ENCODE assay signal across 30 mouse cellular contexts in genomic region chr15:52433639-52434038, GRCm38 (mm10).
DNase-seq lines count a peak whose midpoint lies in the region; ATAC-seq lines count a peak whose summit lies in the region.
"Had no signal": no experiment of that assay in that cellular context is flagged by ENCODE, and none has a peak within 500 bp of the region (broad histone marks: within the 10 kb centered on the region; RNA-seq: fewer than 3 reads in every experiment).

No protein-coding gene starts in this region.

- H3K9me3 ChIP-seq in forebrain, embryonic 13.5 days (replicated peaks) = no peaks in the 10 kb centered on the region
- no peaks in the 10 kb centered on the region for H3K9me3 ChIP-seq in forebrain, embryonic 12.5 days
- H3K9me3 ChIP-seq in hindbrain, embryonic 16.5 days (ENCODE audit: control insufficient read depth, low read length) = no peaks in the 10 kb centered on the region
- no peaks in the 10 kb centered on the region for H3K9me3 ChIP-seq in hindbrain, embryonic 10.5 days
- no peaks in the 10 kb centered on the region for H3K9me3 ChIP-seq in midbrain, embryonic 13.5 days
- H3K9me3 ChIP-seq: embryonic facial prominence, embryonic 12.5 days; heart, embryonic 10.5 days; heart, embryonic 15.5 days; limb, embryonic 10.5 days; limb, embryonic 15.5 days; liver, embryonic 13.5 days; megakaryocyte, embryonic 14.5 days had no signal

- no peak overlapping the region for H3K9ac ChIP-seq in forebrain, embryonic 13.5 days
- no peak overlapping the region for H3K9ac ChIP-seq in forebrain, embryonic 12.5 days
- H3K9ac ChIP-seq in hindbrain, embryonic 16.5 days (ENCODE audit: low read depth, low read length) = no peak overlapping the region
- no peak overlapping the region for H3K9ac ChIP-seq in midbrain, embryonic 13.5 days (replicated peaks)
- H3K9ac ChIP-seq: embryonic facial prominence, embryonic 12.5 days; heart, embryonic 15.5 days; hindbrain, embryonic 14.5 days; limb, embryonic 15.5 days; liver, embryonic 13.5 days had no signal

- H3K36me3 ChIP-seq in forebrain, embryonic 13.5 days (ENCODE audit: poor library complexity, severe bottlenecking) = no peaks in the 10 kb centered on the region
- no peaks in the 10 kb centered on the region for H3K36me3 ChIP-seq in forebrain, embryonic 12.5 days (replicated peaks)
- H3K36me3 ChIP-seq in hindbrain, embryonic 16.5 days (ENCODE audit: control insufficient read depth, insufficient read depth, low read length) = no peaks in the 10 kb centered on the region
- H3K36me3 ChIP-seq in hindbrain, embryonic 10.5 days = no peaks in the 10 kb centered on the region
- H3K36me3 ChIP-seq in midbrain, embryonic 13.5 days = no peaks in the 10 kb centered on the region
- H3K36me3 ChIP-seq: embryonic facial prominence, embryonic 12.5 days; heart, embryonic 10.5 days; heart, embryonic 15.5 days; limb, embryonic 10.5 days; limb, embryonic 15.5 days; liver, embryonic 13.5 days had no signal

- no peak overlapping the region for H3K4me2 ChIP-seq in forebrain, embryonic 13.5 days
- H3K4me2 ChIP-seq in forebrain, embryonic 12.5 days = no peak overlapping the region
- no peak overlapping the region for H3K4me2 ChIP-seq in hindbrain, embryonic 16.5 days (ENCODE audit: low read length)
- no peak overlapping the region for H3K4me2 ChIP-seq in midbrain, embryonic 13.5 days (replicated peaks)
- H3K4me2 ChIP-seq: embryonic facial prominence, embryonic 12.5 days; heart, embryonic 15.5 days; hindbrain, embryonic 14.5 days; limb, embryonic 15.5 days; liver, embryonic 13.5 days had no signal

- no peak overlapping the region for H3K4me3 ChIP-seq in forebrain, embryonic 13.5 days
- no peak overlapping the region for H3K4me3 ChIP-seq in forebrain, embryonic 12.5 days (replicated peaks)
- H3K4me3 ChIP-seq in hindbrain, embryonic 16.5 days (ENCODE audit: low read length) = no peak overlapping the region
- no peak overlapping the region for H3K4me3 ChIP-seq in hindbrain, embryonic 10.5 days
- no peak overlapping the region for H3K4me3 ChIP-seq in midbrain, embryonic 13.5 days (replicated peaks)
- H3K4me3 ChIP-seq: embryonic facial prominence, embryonic 12.5 days; heart, embryonic 10.5 days; heart, embryonic 15.5 days; limb, embryonic 10.5 days; limb, embryonic 15.5 days; liver, embryonic 13.5 days; megakaryocyte, embryonic 14.5 days had no signal

- no peaks in the 10 kb centered on the region for H3K27me3 ChIP-seq in forebrain, embryonic 13.5 days
- H3K27me3 ChIP-seq in forebrain, embryonic 12.5 days = no peaks in the 10 kb centered on the region
- H3K27me3 ChIP-seq in hindbrain, embryonic 16.5 days (replicated peaks; ENCODE audit: control insufficient read depth, insufficient read depth, low read length) = no peaks in the 10 kb centered on the region
- H3K27me3 ChIP-seq in hindbrain, embryonic 10.5 days (ENCODE audit: insufficient read depth, poor library complexity, severe bottlenecking) = no peaks in the 10 kb centered on the region
- H3K27me3 ChIP-seq in midbrain, embryonic 13.5 days = no peaks in the 10 kb centered on the region
- H3K27me3 ChIP-seq: CH12.LX; embryonic facial prominence, embryonic 12.5 days; heart, embryonic 15.5 days; limb, embryonic 15.5 days; liver, embryonic 13.5 days; megakaryocyte, embryonic 14.5 days had no signal

- WGBS in forebrain, embryonic 13.5 days = 58% methylated on average over 2 of the region's 2 CpGs
- 58% methylated on average over 2 of the region's 2 CpGs for WGBS in forebrain, embryonic 12.5 days
- WGBS in hindbrain, embryonic 16.5 days = 41% methylated on average over 2 of the region's 2 CpGs
- WGBS in hindbrain, embryonic 10.5 days = 83% methylated on average over 2 of the region's 2 CpGs
- 40% methylated on average over 2 of the region's 2 CpGs for WGBS in midbrain, embryonic 13.5 days

- ATAC-seq in forebrain, embryonic 13.5 days = 0 out of 2 replicates have a peak, but pooled peaks have one; percentile 48
- ATAC-seq in forebrain, embryonic 12.5 days (ENCODE audit: low FRiP score) = no peak
- peak; percentile 34; the same call in 1 of the 2 replicates for ATAC-seq in hindbrain, embryonic 16.5 days
- ATAC-seq in midbrain, embryonic 13.5 days = no peak
- ATAC-seq: activated CD4-positive, CD25-positive, alpha-beta regulatory T cell, adult 4 months; intestine, embryonic 16.5 days; lung, postnatal 0 days had no signal

- H3K27ac ChIP-seq in forebrain, embryonic 13.5 days = no peak overlapping the region
- no peak overlapping the region for H3K27ac ChIP-seq in forebrain, embryonic 12.5 days
- H3K27ac ChIP-seq in hindbrain, embryonic 16.5 days (ENCODE audit: low read depth, low read length) = no peak overlapping the region
- no peak overlapping the region for H3K27ac ChIP-seq in hindbrain, embryonic 10.5 days
- peak overlapping the region; percentile 10; the same call in 1 of the 2 replicates for H3K27ac ChIP-seq in midbrain, embryonic 13.5 days
- H3K27ac ChIP-seq: embryonic facial prominence, embryonic 12.5 days; heart, embryonic 10.5 days; heart, embryonic 15.5 days; hindbrain, embryonic 14.5 days; limb, embryonic 10.5 days; limb, embryonic 15.5 days; liver, embryonic 13.5 days had no signal

- H3K4me1 ChIP-seq in forebrain, embryonic 13.5 days = no peaks in the 10 kb centered on the region
- H3K4me1 ChIP-seq in forebrain, embryonic 12.5 days = peaks cover 4% of the 10 kb centered on the region
- H3K4me1 ChIP-seq in hindbrain, embryonic 16.5 days (ENCODE audit: control insufficient read depth, insufficient read depth, low read depth, low read length) = no peaks in the 10 kb centered on the region
- no peaks in the 10 kb centered on the region for H3K4me1 ChIP-seq in hindbrain, embryonic 10.5 days (replicated peaks)
- H3K4me1 ChIP-seq in midbrain, embryonic 13.5 days (replicated peaks) = peaks cover 44% of the 10 kb centered on the region
- H3K4me1 ChIP-seq: embryonic facial prominence, embryonic 12.5 days; heart, embryonic 10.5 days; heart, embryonic 15.5 days; limb, embryonic 10.5 days; limb, embryonic 15.5 days; liver, embryonic 13.5 days; megakaryocyte, embryonic 14.5 days had no signal

- no peak for DNase-seq in hindbrain, embryonic 10.5 days (ENCODE audit: low spot score)
- DNase-seq in adrenal gland, adult 18-20 months (ENCODE audit: low spot score in 2 of 2) = no peak
- no peak for DNase-seq in cerebellum, adult 18-20 months
- DNase-seq: adrenal gland, adult 8-10 months; cerebellum, adult 11 months; cerebellum, adult 9-11 months; embryo, embryonic 11 days; gastrocnemius, postnatal 14 days; kidney, adult 8-10 months; kidney, postnatal 10 days; layer of hippocampus, postnatal 36 days; liver, embryonic 13.5 days; lung, adult 18-20 months; lung, postnatal 4 days; thymus, postnatal 4 days had no signal

Comparison
In these comparisons a context has a peak if more than half of its experiments do, and no peak if none do; other contexts are left out.
1. ATAC-seq: peak in forebrain, embryonic 13.5 days (single experiment) and hindbrain, embryonic 16.5 days (single experiment); none in forebrain, embryonic 12.5 days (single experiment) and midbrain, embryonic 13.5 days (single experiment).